Mouse (Mus musculus) liver, adult 2 months (tissue): ENCODE results near the gene Racgap1.
A peak's percentile ranks its signal among the peaks of the same experiment; 100 is the strongest.

ENCODE experiments used
- CTCF ChIP-seq: fragments of 200-500 bp; IDR thresholded peaks from 2 replicates; pipeline ENCODE4 v1.5.1; 2011; ENCODE audit warnings: low read depth, low read length, control low read depth
- POLR2A ChIP-seq: fragments of 200-500 bp; IDR thresholded peaks from 2 replicates; pipeline ENCODE4 v1.6.1; 2011; ENCODE audit warnings: low read length, control low read depth; ENCODE audit not compliant: insufficient read depth; ENCODE audit errors: extremely low read depth

- peak; percentile 27; the same call in 1 of the 2 replicates for TF ChIP-seq CTCF
- TF ChIP-seq POLR2A, result no peak
Measured at GRCm38 (mm10) chr15:99678063-99678800, 26.8 kb upstream of the Racgap1 start.
